Mouse (Mus musculus): Measurements from ENCODE around the gene Tff2.

GRCm38 (mm10) chr17:31152966-31153499, 9.0 kb upstream of the Tff2 start:
- TF ChIP-seq CTCF (IDR thresholded peaks at IDR 0.05; ENCODE audit: low read depth) (no peak), EP300 (IDR thresholded peaks at IDR 0.05; ENCODE audit: low read depth) (no peak)
